Mouse (Mus musculus): ENCODE measurements around the gene Zfp981.
"Not testable (repeated sequence)": the region's sequence is repeated elsewhere in the genome, so short reads cannot be mapped to it uniquely, and the experiment has no call there.

- not testable (repeated sequence) for TF ChIP-seq CTCF (IDR thresholded peaks at IDR 0.05; ENCODE audit: low read depth, low read length); POLR2A (IDR thresholded peaks at IDR 0.05; ENCODE audit: borderline replicate concordance, low read depth, low read length)
Measured at GRCm38 (mm10) chr4:146452576-146452975, 49.3 kb upstream of the Zfp981 start.

Data from bone marrow macrophage, adult 2 months (primary cell).